Mouse (Mus musculus) heart, adult 9 months (tissue): ENCODE measurements around the gene Lrit3.
"Not testable (repeated sequence)": the region's sequence is repeated elsewhere in the genome, so short reads cannot be mapped to it uniquely, and the experiment has no call there.

Experiments
- DNase-seq, 2 experiments: peaks; one replicate each; pipeline ENCODE4 v3.0.0; 2022; ENCODE audit warnings: low spot score in 2 of 2

Lrit3 gene

GRCm38 (mm10) chr3:129771210-129771609 is 32.6 kb downstream of the Lrit3 start:
- DNase-seq, result no peak

- peak in 1 of 2 experiments; percentile 6 for DNase-seq
These were observed 36.6 kb downstream of the Lrit3 start for GRCm38 (mm10) chr3:129766971-129767794.

GRCm38 (mm10) chr3:129766106-129766505 is 37.7 kb downstream of the Lrit3 start:
- peak; percentile 29 to 46 for DNase-seq

DNA sequence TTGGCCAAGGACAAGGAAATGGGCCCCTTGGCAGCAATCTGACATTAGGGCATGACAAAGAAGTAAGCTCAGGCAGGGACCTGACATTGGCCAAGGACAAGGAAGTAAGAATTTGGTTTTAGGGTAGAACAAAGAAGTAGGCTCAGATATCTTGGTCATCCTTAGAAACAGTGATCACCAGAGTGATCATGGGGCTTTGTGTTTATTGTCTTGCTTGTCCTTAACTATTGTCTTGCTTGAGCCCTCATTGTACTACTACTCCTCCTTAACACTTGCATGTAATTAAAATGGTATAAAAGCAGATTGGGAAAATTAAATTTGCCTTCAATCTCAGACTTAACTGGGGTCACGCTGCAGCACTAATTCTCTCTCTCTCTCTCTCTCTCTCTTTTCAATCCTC is 46.2 kb downstream of the Lrit3 start:
- not testable (repeated sequence) for DNase-seq

DNA sequence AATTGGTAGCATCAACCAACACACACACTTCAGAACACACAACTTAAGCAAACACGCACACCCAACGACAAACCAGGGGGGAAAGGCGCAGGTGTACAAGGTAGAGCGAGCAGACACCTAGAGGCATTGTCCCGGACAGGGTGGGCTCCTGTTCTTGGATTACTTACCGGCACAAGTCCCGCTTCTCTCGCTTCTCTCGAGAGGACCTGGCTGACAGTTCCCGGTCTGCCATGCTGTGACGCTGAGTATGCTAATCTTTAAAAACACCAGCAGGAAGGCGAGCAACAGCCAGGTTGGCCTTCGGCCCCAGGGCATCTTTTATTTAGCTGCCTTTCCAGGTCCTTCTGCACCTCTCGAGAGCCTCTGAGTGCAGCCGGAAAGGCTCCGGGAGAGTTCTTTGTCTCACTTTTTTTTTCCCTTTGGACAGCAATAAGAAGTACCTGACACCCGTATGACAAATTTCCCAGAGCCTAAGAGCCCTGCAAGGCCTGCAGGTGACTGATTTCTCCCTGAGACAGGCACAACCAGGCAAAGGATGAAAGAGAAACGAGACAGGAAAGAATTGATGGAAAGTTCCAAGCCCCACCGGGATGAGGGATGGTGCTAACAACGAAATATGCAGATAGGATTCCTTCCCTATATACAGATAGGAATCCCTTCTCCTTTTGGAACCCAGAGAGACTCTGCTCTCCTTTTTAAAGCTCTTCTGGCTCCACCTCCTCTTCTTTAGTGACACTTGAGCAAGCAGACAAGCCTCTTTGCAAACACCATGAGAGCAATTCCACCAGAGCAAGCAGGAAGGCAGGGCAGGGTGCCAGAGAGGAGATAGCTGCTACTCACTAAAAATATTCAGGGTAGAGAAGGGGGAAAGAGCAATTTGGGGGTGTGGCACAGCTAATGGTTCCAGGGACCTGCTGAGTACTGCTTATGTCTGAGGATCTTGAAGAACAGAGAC is 48.9 kb downstream of the Lrit3 start, which contains the start of gene Egf:
Gene Egf, minus strand, starts transcription at position 667 of the 955 bp plus-strand sequence.
- DNase-seq, result peak; percentile 14 to 38

GRCm38 (mm10) chr3:129744803-129745202 is 59.0 kb downstream of the Lrit3 start:
- no peak for DNase-seq

DNA sequence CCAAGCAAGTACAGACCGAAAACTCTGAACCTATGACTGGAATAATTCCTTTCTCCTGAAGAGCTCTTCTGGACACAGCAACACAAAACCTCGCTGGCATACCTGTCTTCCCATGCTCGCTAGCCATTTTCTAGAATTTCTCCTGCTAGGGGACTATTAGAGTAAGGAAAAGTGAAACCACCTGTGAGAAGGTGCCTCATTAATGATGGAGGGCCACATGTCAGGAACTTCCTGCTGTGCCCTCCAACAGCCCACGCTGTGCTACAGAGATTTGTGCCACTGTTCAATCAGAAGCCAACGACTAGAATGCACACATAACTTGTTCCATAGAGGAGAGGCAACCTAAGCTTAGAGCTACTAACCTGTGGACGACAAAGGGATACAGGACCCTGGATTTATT is 61.0 kb downstream of the Lrit3 start:
- DNase-seq, result no peak

GRCm38 (mm10) chr3:129738291-129739183 is 65.3 kb downstream of the Lrit3 start:
- DNase-seq, result no peak
